Mouse (Mus musculus) urinary bladder, adult 18-20 months (tissue): ENCODE results near the gene Ccdc92b.
"Not testable (repeated sequence)": the region's sequence is repeated elsewhere in the genome, so short reads cannot be mapped to it uniquely, and the experiment has no call there.

Experiments
- DNase-seq, 2 experiments: peaks; one replicate each; pipeline ENCODE4 v3.0.0; 2022; ENCODE audit warnings: low spot score in 2 of 2, mixed read lengths in 2 of 2

The Ccdc92b gene

DNA sequence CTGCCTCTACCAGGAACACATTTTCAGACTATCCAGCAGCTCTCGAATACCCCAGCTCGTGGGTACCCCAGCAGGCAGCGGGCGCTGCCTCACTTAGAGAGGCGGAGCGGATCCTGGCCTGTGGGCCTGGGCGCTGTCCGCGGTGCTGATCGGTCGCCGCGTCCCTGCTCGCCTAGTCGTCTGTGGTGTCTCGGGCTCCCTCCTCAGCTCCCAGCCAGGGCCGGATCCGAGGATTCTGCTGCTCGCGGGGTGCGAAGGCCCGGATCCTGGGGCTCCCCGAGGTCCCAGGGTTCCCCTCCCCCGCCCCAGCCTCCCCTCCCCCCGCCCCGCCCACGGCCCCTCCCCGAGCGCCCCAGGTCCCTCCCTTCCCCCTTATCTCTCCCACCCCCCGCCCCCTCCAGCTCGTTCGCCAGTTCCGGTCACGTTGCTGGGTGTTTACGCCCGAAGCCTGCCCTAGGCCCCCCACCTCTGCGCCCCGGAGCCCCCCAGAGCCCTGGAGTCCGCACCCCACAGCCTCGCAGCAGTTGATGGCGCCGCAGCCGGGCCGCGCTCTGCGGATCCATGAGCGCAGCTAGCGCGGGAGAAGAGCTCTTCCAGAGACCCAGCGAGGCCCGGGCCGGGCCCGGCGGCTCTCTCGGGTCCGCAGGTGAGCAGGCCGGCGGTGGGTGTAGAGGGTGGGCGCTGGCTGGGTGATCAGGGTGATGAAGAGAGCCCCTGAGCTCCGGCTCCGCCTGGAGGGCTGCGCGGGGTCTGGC lies at the start of gene Ccdc92b:
Gene Ccdc92b, plus strand, starts transcription at position 405 of the 755 bp plus-strand sequence.
- DNase-seq: peak; percentile 53 to 79

DNA sequence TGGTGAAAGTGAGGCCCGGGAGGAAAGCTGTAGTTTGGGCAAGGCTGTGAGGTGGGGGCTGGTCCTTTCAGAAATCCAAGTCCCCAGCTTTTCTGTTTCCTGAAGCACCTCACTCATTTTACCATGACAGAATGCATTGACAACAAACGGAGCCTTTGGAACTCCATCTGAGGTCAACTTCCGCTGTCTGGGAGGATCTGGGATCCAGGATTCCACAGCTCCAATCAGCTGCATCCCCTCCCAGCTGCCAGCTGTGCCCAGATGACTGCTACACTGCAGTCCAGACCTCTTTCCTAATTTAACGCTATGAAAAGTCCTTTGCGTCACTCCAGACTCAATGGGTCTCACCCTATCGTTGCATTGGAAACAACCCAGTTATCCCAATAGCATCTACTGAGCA lies 49.7 kb upstream of the Ccdc92b start:
- DNase-seq: no peak

DNA sequence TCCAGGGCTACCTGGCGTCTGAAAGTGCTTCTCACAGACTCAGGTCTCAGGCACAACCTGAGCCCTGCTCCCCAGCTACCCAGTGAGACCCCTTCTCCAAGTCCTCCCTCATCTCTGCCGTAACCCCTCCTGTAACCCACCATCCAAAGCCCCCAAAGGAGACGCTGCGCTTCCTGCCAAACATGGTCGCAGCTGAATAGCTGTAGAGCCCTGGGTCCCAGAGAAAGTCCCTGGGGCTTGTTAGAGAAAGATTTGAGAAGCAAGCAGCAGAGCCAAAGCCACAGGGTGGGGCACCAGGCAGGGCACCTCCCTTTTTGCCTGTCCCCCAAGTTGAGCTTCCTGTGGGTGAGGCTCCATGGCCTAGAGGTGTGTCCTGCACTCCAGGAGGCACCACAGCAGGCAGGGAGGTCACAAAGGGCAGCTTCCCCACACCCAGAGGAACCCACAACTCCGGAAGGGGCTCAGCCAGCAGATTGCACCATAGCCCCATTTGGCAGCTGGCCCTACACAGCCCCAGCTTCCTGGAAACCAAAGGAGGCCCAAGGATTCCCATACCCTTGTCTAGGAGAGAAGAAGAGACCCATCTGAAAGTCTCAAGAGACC lies 46.8 kb upstream of the Ccdc92b start:
- peak in 1 of 2 experiments; percentile 3 for DNase-seq

DNA sequence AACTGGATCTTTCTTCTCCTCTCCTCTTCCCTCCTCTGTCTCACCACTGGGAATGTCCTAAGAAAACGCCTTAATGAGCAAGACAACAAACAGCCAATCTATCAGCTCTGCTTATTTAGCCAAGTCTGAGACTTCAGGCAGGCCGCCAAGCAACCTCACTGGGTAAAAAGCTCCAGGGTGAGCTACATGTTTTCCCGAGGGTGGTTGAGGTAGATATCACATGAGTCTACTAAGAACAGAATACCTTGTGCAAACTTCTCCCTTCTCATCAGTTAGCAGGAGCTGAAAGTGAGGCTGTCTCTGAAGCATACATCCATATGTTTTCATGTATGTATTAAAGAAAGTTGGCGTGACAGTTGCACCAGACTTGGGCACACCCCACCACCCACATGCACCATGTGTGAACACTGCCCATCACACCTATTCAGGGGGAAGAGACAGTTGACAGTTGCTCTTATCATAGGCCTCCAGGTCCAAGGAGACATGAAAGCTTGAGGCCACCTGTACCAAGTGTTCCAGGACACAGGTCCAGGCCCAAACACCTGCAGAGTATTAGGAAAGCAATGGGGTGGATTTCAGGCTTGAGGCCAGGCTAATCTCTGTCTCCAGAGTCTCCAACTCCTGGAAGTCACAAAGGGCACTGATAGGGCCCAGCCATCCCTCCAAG lies 44.5 kb upstream of the Ccdc92b start:
- no peak for DNase-seq

DNA sequence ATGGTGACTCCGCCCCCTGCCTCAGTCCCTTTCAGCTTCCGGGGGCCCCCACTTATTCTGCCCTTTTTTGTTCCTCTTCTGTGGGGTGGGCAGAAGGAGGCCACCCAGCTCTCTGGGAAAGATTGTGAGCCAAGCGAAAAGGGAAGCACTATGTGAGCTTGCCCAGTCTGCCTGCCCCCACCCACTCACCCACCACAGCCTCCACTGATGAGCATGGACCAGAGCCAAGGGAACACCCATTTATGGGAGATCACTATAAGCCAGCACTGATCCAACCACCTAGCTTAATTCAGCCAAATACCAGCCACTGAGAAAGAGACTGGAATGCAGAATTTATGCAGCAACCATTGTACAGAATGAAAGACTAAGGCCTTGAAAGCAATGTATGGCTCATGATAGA lies 43.5 kb upstream of the Ccdc92b start:
- no peak for DNase-seq

DNA sequence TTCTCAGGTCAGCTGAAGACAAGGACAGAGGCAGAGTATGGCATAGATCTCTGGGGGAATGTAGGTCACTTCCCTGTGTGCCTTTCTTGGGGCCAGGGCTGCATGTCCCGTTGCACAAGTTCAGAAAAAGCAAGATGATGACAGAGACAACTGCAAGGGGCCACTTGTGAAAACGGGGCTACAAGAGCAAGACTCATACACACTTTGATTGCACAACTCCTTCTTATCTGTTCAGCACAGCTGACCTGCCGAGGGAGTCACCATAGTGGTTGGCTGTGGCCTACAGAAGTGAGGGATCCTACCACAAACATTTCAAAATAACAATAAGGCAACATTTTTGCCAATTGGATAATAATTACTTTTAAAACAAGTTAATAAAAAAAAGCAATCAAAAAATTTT lies 42.3 kb upstream of the Ccdc92b start:
- DNase-seq: no peak

DNA sequence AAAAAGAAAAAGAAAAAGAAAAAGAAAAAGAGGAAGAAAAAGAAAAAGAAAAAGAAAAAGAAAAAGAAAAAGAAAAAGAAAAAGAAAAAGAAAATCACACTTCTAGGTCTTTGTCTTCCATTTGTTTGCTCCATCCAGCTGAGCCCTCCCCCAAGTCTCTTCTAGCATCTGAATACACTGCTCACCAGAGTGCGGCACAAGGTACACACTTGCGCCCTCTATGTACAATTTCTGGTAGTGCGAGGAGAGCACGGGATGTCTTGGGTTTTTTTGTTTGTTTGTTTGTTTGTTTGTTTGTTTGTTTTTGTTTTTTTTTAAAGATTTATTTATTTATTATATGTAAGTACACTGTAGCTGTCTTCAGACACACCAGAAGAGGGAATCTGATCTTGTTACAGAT lies 38.1 kb upstream of the Ccdc92b start:
- not testable (repeated sequence) for DNase-seq

DNA sequence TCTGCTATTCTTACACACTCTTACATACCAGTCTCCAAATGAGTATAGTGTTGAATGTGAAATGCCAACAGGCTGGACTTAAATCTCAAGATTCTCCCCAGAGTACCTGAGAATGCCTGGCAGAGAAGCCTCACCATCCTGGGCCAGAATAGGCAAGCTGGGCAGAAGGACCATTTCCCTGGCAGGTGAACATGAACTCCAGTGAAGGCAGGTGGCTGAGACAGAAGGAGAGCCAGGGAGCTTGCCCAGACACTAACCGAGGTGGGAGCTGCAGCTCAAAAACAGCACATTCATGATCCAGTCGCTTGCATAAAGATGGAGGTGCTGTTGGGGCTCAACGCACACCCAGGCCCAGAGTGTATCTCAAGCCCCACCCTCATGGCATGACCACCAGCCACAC lies 36.9 kb upstream of the Ccdc92b start:
- no peak for DNase-seq

DNA sequence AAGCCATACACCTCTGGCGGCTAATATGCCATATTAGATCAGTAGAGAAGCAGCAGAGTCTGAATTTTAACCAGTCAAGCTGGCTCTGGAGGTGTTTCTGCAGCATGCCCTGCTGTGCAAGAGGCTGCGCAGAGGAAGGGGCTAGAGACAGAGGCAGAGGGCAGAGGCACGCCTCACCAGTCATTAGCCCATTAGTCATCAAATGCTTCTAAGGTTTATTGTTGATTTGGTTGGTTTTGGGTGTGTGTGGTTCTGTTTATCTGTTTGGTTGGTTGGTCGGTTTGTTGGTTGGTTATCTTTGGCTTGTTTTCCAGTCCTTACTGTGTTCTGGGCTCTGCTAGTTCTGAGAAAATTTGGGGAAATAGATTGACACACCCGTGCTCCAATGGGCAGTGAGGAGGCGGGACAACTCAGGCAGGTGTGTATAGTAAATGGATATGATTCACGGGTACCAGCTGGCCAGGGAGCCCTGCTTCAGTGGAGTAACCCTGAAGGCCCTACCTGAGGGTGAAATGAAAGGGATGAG lies 35.5 kb upstream of the Ccdc92b start:
- no peak for DNase-seq

DNA sequence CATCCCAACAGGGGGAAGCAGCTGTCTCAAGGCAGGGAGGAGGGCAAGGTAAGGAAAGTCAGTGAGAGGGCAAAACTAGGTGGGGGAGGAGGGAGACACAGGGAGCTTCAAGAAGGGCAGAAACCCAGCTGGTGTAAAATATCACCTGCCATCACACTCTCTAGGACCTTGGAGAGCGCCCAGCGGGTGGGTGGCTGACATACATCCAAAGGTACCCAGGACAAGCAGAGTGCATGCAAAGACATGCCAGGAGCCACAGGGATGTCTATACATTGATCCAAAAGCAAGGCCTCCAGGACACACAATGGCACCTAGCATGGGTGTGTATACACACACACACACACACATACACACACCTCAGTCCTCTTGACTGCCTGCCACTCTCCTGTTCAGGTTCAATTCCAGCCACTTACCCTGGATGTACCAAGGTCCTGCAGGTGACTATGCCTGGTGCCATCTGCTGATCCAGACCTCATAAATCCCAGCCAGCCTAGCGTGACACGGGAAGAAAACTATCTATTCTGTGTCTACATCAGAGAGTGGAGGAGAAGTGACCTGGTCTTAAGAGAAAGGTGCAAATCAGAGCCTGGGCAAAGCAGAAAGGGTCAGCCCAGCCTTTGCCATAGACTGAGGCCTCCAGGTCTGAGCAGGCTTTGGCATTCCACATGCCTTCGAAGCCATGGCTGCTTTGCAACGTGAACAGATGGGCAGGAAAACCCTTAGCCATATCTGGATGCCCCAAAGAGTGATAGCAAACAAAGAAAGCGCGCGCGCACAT lies 34.3 kb upstream of the Ccdc92b start:
- DNase-seq: peak in 1 of 2 experiments; percentile 23

DNA sequence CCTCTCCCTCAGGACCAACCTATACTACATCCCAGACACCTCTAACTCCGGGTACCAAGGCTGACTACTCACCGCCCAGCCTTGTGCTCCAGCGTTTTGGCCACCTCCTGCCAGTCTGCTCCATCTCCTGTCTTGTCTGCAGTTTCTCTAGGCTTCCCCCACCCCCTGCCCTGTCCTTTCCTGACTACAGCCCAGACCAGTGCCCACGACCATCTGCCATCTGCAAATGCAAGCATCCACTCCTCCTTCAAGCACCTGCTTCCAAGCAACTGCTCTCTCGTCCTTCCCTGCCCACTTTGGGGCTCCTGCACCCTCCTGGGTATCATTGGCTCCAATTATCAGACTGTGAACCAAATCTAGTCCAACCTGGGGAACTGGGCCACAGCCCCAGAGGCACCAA lies 33.0 kb upstream of the Ccdc92b start:
- DNase-seq: no peak

DNA sequence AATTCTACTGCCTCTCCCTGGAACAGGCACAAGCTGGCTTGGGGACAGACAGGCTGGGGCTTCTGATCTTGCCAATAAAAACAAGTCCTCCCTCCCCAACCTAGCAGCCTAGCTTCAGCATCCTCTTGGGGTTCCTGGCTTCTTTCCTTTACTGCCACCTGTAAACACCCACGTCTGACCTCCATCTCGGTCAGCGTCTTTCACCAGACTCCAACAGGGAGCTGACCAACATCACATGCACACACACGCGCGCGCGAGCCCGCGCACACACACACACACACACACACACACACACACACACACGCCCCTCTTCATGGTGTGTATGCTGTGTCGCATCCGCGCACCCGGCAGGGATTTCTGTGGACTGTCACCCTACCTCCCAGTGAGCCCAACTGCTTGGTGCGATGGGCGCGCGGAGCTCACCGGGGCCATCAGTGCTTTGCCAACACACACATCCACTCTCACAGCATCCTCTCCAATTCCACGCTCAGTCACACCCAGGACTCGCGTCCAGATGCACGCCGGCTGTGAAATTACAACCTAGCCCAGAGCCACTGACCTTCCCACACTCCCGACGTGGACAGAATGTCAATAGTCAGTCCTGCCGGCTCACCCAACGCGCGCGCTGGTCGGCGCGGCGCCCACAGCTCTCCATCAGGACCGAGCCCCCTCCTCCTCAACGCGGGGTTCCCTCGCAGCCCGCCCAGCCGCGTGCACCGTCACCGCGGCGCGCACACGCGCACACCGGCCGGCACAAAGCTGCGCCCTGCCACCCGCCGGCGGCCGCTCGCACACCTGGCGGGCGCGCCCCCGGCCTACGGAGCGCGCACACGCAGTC lies 29.8 kb upstream of the Ccdc92b start:
- no peak for DNase-seq

DNA sequence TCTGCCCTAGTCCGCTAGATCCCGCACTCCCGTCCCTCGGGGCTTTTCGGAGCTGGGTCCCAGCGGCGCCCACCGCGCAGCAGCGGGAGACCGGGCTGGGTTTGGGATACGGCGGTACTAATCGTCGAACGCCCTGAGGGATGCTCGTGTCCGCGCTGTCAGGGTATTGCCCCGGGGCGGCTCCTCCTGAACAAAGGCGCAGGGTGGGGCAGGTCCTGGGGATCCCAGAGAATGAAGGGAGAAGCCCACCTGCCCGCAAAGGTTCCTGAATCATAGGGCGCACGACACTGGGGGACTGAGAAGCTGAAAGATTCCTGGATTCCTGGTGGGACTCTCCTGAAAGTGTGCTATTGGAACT lies 29.2 kb upstream of the Ccdc92b start:
- no peak for DNase-seq

DNA sequence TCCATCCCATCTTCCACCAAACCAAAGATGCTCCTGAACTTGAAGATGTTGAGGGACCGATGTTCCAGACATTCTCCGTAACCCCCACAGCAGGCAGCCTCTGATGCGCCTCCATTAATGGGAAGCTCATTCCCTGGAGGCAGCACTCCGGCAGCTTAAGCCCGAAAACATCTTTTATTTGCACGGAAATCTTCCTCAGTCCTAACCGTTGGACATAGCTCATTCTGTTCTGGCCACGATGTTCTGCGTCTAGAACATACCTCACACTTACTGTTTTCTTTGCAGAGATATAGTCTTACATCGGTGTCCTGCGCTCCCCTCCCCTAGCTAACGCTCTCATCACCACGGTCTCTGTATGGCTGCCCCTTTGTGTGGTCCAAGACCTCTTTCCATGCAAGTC lies 28.7 kb upstream of the Ccdc92b start:
- no peak for DNase-seq

DNA sequence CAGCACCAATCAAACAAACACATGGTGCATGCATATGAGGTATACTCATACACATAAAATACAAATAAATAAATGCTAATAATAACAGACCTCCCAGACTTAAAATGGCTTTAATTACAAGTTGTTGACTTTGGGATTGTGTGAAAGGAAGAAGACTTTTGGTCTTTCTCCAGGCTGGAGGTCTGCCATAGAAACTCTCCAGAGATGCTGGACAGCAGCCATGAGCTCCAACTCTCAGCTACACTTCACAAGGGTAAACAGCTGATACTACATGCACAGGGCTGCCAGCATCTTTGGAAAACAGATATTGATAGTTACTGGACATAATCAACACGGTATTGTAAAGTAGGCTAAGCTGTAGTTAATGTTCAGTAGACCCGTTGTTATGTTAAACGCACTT lies 27.2 kb upstream of the Ccdc92b start:
- DNase-seq: no peak

DNA sequence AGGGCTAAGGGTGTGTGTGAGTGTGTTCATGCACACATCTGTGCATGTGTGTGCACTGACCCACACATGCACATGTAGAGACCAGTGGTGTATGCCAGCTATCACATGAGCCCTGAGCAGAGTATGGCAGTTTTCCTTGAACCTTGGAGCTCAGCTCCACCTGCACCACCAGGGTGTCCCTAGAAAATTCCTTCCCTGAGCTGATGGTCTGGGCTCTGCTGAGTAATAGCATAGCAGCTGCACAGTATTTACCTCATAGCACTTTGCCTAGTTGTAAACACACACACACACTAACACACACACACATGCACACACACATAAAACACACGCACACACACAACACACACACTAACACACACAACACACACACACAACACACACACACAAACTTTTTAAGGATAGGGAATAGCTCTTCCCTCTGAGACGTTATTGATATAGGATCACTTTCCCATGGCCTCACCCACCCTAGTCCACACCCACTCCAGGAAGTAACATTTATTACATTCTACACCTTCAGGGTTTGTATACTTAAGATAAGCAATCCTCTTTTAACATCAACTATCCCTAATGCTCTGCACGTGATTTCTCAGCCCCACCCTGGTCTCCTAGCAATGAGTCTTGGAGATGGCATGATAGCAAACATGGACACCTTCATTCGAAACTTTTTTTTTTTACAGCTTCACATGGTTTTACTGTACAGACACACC lies 22.0 kb upstream of the Ccdc92b start:
- DNase-seq: no peak

DNA sequence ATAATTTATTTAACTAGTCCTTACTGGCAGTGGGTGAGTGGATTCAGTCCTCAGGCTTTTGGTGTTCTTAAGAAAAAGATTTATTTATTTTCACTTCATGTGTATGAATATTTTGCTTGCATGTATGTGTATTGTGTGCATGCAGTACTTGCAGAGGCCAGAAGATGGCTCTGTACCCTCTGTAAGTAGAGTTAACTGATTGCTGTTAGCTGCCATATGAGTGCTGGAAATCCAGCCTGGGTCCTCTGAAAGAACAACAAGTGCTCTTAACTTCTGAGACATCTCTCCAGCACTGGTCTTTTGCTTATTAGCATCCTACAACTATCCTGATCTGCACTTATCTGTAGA lies 21.4 kb upstream of the Ccdc92b start:
- DNase-seq: no peak

DNA sequence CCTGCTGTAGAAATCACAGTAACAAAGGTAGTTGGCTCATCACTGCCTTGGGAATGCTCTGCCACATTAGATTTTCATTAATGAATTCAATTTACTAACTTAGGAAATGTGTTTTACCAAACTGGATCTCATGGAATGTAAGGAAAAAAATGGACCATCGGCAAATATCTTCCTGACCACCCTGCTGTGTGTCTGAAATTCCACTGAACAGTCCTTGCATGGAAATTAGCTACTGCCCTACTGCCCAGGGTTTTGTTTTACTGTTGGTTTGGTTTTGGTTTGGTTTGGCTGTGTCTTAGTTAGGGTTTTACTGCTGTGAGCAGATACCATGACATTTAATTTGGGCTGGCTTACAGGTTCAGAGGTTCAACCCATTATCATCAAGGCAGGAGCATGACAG lies 17.1 kb upstream of the Ccdc92b start:
- DNase-seq: no peak

DNA sequence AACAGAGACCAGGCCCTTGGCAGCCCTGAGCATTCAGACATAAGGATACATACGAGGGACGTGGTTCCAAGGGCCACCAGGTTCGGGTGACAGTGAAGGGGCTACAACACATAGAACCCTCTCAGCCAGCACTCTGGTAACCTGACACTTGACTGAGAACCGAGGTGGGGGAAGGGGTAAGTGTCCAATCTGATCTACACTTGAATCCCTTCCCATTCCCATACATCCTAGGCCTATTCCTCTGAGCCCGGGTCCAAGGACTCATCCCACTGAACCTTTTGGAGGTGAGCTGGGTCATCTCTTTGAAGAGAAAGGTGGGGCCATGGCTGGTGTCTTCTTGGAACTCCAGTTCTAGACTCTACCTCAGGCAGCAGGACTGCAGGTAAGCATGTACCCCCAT lies 9.3 kb upstream of the Ccdc92b start:
- DNase-seq: no peak

DNA sequence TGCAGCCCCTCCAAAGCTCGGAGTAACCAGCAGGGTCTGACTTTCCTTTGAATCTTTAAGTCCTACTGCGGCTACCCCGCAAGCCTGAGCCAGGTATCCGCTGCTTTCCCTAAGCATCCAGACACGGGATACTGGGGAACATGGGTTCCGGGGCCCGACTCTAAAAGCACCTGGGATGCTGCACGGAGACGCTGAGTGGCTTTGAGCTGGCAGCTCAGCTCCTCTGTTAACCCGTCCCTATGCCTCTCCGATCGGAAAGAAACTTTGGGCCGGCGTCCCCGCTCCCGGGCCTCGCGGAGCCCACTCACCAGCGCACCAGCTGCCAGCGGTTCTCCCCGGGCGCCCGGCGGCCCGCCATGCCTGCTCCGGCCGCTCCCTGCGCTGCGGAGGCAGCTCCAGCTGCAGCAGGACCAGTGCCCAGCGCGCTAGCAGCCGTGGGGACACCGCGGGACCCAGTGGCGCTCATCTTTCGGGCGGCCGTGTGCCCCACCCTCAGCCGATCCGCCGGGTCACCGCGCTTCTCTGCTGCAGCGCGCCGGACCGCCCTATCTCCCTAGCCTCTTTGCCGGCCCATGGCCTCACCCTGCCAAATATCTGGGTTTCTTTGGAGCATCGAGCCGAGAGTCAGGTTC lies 8.7 kb upstream of the Ccdc92b start, which contains the start of gene Rap1gap2:
Gene Rap1gap2, minus strand, starts transcription at position 371 of the 632 bp plus-strand sequence.
- peak in 1 of 2 experiments; percentile 4 for DNase-seq
